Mouse (Mus musculus) liver, adult (tissue): ENCODE measurements at regions not wholly inside any gene's neighbourhood (a gene's known extent, or its start where the extent isn't known, plus 50 kb on each side); places are given as distances from the start of the nearest gene placed in this dataset.

ENCODE experiments used
- GATA4 ChIP-seq: IDR thresholded peaks from 2 replicates; pipeline ENCODE4 v1.6.1; 2014; ENCODE audit warnings: mild to moderate bottlenecking, low read length; ENCODE audit not compliant: insufficient replicate concordance

DNA sequence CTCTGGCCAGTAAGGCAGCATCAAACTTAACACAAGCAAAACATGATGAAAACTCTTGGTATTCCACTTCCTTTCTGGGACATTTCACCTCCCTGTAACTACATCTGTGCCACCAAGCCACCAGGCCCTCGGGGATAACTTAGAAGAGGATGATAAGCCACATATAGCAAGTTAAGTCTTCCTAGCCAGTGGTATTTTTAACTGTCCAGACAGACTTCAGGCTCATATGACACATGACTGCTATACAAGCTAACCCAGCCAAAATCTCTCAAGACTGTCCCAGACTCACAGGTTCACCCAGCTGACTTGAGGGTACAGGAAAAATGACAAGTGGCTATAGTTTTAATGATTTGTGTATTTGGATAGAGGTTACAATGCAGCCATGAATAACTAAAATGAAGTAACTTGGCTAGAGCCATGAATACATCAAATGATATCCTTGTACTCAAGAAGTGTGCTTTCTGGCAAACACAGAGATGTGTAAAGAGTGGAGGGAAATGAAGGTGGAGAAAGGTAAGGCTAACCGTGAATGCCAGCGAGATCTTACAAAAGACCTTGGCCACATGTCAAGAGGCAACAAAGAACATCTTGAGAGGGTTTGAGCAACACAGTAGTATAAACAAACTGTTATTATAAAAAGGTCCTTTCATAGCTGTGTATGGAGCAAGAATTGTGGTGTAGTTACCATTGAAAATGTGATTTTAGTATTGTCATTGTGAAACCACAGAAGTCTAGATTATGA lies 122.6 kb upstream of the Usp24 start:
- TF ChIP-seq GATA4, result no peak

DNA sequence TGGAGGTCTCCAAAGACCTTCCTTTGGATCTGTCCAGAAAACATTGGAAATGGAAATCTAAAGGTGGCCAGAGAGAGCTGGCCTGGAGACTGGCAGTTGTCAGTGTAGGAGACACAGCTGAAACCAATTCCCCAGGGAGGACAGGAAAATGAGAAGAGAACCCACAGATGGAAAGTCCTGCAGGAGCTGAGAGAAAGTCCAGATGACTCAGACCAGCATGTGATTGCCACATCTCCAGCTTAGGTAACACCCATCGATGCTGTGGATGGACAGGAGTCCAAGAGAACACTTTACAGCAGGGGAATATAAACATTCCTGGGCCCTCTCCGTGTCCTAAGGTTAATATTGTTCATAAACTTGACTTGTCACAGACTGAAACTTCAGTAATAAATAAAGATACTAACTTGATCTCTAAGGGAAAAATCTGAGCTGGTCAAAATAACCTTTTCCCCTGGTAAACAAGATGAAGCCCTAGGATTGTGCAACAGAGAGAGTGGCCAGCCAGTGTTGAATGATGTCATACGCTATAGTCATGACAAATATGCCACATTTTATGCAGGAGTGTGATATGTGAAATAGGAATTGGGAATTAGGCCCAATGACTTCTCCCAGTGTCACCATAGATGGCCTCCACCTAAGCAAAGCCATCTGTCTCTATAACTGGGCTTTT lies 120.4 kb upstream of the Usp24 start:
- TF ChIP-seq GATA4, result no peak

DNA sequence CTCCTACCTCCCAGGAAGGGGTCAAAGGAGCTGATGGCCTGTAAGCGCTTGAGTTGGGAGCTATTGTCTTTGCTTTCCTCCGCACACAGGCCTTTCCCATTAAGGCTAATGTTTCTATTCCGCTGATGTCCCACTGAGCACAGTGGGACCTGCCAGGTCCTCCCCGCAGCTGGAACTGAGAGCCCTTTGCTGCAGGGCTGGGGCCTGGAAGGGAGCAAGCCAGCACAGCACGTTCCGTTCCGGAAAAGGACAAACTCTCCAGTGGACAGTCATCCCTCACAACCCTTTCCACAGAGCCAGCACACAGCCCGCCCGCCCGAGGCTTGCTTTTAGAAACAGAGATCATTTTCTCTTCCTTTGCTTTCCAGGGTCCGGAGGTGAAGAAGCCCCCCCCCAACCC lies 116.2 kb upstream of the Usp24 start:
- TF ChIP-seq GATA4, result no peak

DNA sequence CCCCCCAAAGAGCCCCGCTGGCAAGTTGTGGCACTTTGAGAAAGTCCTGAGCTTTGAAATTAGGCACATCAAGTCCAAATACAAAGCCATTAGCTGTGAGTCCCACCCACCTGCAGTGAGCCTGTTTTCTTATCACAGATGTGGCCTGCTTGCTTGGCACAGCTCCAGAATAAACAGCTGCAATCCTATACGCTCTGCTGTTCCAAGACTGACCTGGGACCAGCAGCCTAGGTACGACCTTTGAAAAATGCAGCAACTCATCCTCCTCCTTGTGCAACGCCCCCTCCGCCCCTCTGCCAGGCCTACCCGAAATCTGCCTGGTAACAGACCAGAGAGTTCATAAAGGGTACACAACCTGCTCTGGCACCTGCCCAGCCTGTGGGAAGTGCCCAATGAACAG lies 115.8 kb upstream of the Usp24 start:
- TF ChIP-seq GATA4, result no peak

DNA sequence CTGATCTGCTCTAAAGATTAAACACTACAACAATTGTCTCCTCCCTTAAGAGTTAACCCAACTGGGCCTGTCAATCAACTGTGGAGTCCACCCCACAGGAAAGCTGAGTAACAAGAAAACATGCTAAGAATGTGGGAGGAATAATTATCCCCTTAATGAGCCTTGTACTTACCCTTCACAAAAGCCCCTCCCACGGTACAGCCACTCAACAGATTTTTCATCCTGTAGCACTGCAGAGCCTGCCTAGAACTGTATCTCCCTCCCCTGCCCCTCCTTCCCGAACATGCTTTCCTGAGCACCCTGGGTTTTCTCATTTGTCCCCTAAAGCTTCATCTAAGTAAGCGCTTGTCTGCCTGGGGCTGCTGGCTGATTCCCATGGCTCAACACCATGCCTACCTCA lies 113.5 kb upstream of the Usp24 start:
- no peak for TF ChIP-seq GATA4

DNA sequence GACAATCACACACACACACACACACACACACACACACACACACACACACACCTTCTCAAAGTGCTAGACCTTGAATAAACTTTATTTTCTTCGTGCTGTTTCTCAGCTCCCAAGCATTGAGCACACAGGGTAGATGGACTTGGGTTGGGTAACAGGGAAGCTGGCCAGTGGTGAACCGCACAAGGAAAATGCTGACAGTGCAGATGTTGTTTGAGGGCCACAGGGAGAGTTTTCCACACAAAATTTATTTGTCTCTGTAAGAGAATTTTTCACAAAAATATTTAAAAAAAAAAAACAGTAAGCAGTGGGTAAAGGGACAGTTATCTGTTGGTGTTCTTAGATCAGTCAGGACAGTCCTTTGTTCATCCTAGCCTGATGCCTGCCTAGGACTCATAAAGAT lies 110.8 kb upstream of the Usp24 start:
- no peak for TF ChIP-seq GATA4

DNA sequence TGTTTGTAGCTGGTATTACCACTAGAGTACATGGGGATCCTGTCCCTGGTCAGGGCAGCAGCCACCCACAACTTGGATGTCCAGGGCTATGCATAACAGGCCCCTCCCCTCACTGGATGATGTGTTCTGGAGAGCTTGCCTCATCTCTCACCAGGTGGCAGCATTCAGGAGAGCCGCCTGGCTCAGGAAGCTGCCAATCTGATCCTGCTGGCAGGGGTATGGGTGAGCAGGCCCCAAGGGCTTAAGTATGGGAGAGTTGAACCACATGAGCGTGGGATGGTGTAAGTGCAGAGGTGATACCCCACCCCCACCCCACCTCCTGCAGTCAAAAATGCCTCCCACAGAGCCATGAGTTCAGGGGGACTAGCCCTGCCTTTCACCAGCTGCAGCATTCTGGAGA lies 110.0 kb upstream of the Usp24 start:
- no peak for TF ChIP-seq GATA4

DNA sequence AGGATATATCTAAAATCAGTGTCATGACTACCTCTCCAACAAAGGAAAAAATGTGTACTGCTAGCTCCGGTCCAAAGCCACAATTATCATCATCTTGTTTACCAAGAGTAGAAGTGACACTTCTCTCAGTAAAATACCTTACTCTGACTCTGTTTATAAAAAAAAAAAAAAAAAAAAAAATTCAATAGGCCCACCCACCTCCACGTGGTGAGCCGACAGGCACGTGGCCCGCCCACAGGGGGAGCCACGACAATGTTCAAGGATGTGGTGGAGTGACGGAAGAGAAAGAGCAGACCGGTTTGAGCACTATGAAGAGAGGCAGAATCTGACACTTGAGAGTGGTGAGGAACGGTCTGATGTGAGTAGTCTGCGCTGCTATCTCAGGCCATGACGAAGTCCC lies 106.5 kb upstream of the Usp24 start:
- TF ChIP-seq GATA4, result no peak

DNA sequence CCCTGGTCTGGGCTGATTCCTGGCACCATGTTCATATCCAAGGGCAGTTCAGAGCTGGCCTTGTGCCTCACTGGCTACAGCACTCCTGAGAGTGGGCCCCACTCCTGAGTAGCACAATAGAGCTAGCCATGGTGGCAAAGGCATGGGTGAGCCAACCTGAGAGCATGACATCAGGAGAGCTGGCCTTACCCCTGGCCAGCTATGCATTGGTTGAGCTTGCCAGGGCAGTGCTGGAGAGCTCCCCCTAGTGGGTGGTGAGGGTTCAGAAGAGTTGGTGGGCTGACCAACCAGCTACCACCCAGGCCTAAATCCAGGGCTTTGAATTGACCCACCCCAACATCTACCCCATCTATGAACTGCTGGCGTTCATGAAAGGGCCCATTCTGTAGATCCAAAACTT lies 106.0 kb upstream of the Usp24 start:
- no peak for TF ChIP-seq GATA4

DNA sequence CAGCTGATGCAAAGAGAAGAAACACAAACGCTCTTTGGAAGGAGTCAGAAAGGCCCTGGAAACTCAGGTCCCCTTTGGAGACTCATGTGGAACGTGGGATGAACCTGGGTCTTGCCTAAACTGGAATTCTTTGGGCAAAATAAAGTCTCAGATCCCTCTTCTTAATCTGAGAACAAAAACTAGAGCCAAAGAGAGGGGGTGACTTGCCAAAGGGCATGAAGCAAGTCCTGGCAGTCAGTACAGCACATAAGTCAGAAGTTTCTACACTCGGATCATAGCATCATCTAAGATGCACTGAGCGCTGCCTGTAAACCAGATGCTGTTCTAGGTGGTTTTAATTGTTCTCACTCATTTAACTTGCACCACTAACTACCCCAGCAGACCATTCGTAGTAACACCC lies 101.8 kb upstream of the Usp24 start:
- no peak for TF ChIP-seq GATA4

DNA sequence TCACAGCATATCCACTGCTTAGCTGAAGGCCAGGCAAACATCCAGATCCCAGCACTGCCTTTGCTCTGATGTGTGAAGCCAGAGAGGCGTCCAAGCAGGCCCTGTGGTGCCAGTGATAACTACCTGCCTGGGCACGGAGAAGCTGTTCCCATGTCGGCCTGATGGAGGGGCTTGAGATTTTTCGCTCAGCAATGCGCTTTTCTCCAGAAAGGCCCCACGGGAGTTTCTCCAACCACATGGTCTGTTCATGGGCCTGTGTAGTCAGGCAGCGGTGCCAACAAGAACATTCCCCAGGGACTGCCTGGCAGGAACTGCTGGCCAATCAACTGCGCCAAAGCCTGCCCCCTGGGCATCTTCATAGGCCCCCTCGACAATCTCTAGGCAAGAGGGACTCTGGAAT lies 95.4 kb upstream of the Usp24 start:
- TF ChIP-seq GATA4, result no peak

DNA sequence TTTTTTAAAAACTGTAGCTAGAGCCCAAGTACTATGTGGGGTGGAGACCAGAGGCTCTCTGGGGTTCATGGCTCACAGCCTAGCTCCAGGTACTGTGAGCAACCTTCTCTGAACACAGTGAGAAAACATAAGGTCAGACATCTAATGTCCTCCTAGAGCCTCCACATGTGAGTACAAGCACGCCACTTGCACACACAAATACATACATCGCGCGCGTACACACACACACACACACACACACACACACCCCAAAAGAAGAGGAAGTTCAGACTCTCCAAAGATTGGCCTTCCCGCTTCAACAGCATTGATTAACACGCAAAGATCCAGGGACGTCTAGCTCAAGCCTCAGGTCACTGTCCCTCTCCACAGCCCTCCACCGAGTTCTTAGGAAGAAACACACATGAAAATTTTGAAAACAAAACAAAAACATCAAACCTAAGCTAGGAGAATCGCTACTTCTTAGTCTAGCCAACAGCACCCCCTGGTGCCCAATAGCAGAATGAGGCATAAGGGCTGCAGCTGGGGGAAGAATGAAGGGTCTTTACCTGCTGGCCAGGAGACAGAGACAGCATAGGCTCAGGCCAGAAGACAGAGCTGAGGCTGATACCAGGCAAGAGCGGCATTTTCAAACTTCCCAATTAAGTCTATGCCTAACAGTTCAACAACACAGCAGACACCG lies 90.7 kb upstream of the Usp24 start:
- TF ChIP-seq GATA4, result no peak

DNA sequence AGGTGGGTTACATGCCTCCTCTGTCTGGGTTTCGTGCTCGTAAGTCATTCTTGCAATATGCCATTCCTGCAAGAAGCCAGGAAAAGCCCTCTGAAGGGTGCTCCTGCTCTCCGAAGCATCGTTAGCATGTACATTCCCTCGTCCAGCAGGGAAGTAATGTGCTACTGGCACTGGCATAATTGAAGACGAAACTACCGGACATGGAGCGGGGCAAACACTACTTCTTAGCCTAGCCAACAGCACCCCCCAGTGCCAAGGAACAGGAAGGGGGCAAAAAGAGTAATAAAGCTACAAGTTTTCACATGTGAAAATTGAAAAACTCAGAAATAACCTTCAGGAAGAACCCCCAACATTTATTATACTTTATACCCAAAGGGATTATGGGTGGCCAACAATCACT lies 88.6 kb upstream of the Usp24 start:
- no peak for TF ChIP-seq GATA4

DNA sequence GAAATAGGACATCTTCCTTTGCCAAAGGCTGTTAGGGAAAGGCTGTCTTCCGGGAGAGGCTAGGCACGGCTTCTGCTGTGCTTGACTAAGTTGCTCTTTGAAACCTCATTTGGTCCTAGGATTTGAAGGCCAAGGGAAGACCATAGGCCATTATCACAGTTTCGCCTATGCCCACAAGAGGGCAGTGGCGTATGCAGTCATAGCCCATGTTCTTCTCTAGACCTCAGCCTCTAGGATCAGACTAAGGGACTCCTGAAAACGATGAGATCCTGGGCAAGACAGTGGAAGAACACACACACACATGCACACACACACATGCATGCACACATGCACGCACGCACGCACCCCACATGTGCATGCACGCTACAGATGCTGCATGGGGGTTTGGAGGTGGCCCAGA lies 87.5 kb upstream of the Usp24 start:
- TF ChIP-seq GATA4, result peak; percentile 11; the same call in 1 of the 2 replicates

DNA sequence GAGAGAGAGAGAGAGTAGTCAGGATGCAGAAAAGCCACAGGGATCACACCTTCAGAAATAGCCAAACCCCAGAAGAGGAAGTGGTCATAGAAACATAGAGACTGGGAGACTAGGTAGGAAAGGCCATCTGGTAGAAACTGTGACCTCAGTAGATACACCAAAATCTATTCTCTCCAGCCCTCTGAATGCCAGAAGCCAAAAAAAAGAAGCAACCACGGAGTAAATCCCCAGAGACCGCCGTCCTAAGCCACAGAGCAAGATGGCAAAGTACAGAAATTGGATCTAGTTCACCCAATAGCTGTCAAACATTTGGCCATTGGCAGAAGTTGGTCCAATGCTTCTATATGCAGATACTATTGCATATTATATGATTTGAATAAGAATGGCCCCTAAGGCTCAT lies 86.5 kb upstream of the Usp24 start:
- TF ChIP-seq GATA4, result no peak

DNA sequence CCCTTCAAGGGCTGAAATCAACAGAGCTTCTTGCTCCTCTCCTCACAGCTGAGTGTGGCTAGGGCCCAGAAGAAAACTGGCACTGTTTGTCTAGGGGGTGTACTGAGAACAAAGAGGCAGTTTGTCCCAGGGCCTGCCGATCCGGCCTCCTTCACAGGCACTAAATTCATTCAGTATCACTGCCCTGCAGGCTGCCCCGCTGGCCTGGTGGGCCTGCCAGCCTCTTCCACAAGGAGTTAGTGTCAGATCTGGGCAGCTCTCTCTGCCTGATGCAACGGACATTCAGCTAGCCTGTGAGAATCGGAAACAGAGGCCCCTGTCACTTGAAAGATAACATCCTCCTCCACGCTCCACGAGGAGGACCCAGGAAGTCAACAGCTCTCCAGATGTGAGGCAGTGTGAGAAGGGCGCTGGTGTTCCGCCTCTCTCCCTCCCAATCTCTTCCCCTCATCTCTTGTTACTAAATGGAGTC lies 83.5 kb upstream of the Usp24 start:
- TF ChIP-seq GATA4, result no peak
